Mouse (Mus musculus) midbrain, embryonic 13.5 days (tissue): ENCODE measurements around the gene Smim11. TPM values are rescaled to one million over a fixed set of nuclear protein-coding genes. Genes with fewer than 3 reads are reported as not detected.

ENCODE experiments used
- ATAC-seq: fragments of 200-750 bp; cut with Nextera tagmentation; 2 replicates; pipeline ENCODE4 v1.8.0; 2017; ENCODE audit warnings: mild to moderate bottlenecking, moderate TSS enrichment, moderate library complexity
- H3K27ac ChIP-seq: fragments of 300-500 bp; sonication (generic); 2 replicates; pipeline ENCODE4 v1.5.1; 2015; ENCODE audit warnings: inconsistent platforms, mild to moderate bottlenecking, moderate library complexity
- H3K27me3 ChIP-seq: fragments of 300-500 bp; sonication (generic); 2 replicates; pipeline ENCODE4 v1.6.1; 2015; ENCODE audit warnings: mild to moderate bottlenecking, inconsistent platforms
- H3K36me3 ChIP-seq: fragments of 300-500 bp; sonication (generic); 2 replicates; pipeline ENCODE4 v1.6.1; 2015; ENCODE audit warnings: mild to moderate bottlenecking, inconsistent platforms
- H3K4me1 ChIP-seq: fragments of 300-500 bp; sonication (generic); replicated peaks from 2 replicates; pipeline ENCODE4 v1.6.1; 2015; ENCODE audit warnings: inconsistent platforms
- H3K4me2 ChIP-seq: fragments of 300-500 bp; sonication (generic); replicated peaks from 2 replicates; pipeline ENCODE4 v1.6.1; 2015; ENCODE audit warnings: moderate library complexity, mild to moderate bottlenecking, inconsistent platforms
- H3K4me3 ChIP-seq: fragments of 300-500 bp; sonication (generic); replicated peaks from 2 replicates; pipeline ENCODE4 v1.5.1; 2015; ENCODE audit warnings: mild to moderate bottlenecking, inconsistent platforms
- H3K9ac ChIP-seq: fragments of 300-500 bp; sonication (generic); replicated peaks from 2 replicates; pipeline ENCODE4 v1.6.1; 2015; ENCODE audit warnings: mild to moderate bottlenecking, inconsistent platforms
- H3K9me3 ChIP-seq: fragments of 300-500 bp; sonication (generic); 2 replicates; pipeline ENCODE4 v1.6.1; 2016; ENCODE audit warnings: mild to moderate bottlenecking, inconsistent platforms
- WGBS: fragments of 180-500 bp; shearing (Covaris S2); methylation state at CpG from one replicate; pipeline ENCODE4 v1.1.7; 2015; 5-methylcytosine and 5-hydroxymethylcytosine counted together
- polyA plus RNA-seq: library from polyadenylated mRNA; unstranded; fragments of >200 nt; fragmentation: Nextera tagmentation; extraction: Ambion mirVana; gene quantifications from 2 replicates; pipeline ENCODE4 v1.2.1, GENCODE M21; 2015

Gene Smim11
- polyA plus RNA-seq, 1 experiment from 2014 or later = 109 TPM

- peaks cover 7% of the 10 kb centered on the region; the same call in 1 of the 2 replicates for H3K27me3 ChIP-seq
- ATAC-seq = no peak
- H3K4me1 ChIP-seq = peaks cover 17% of the 10 kb centered on the region
- no peak overlapping the region for H3K9ac ChIP-seq
- no peak overlapping the region for H3K4me2 ChIP-seq
- 88% methylated on average over 5 of the region's 5 CpGs for WGBS
- H3K27ac ChIP-seq = no peak overlapping the region
- H3K36me3 ChIP-seq = no peaks in the 10 kb centered on the region
- no peak overlapping the region for H3K4me3 ChIP-seq
- no peaks in the 10 kb centered on the region for H3K9me3 ChIP-seq
Measured at GRCm38 (mm10) chr16:92355366-92355765, 54.3 kb downstream of the Smim11 start.

- 79% methylated on average over 11 of the region's 11 CpGs for WGBS
- no peak overlapping the region for H3K4me2 ChIP-seq
- peaks cover 7% of the 10 kb centered on the region; the same call in 1 of the 2 replicates for H3K27me3 ChIP-seq
- H3K4me3 ChIP-seq = no peak overlapping the region
- H3K27ac ChIP-seq = no peak overlapping the region
- ATAC-seq = no peak
- no peaks in the 10 kb centered on the region for H3K9me3 ChIP-seq
- H3K36me3 ChIP-seq = no peaks in the 10 kb centered on the region
- H3K9ac ChIP-seq = no peak overlapping the region
- peaks cover 17% of the 10 kb centered on the region for H3K4me1 ChIP-seq
Measured at GRCm38 (mm10) chr16:92355982-92356381, 54.9 kb downstream of the Smim11 start.

DNA sequence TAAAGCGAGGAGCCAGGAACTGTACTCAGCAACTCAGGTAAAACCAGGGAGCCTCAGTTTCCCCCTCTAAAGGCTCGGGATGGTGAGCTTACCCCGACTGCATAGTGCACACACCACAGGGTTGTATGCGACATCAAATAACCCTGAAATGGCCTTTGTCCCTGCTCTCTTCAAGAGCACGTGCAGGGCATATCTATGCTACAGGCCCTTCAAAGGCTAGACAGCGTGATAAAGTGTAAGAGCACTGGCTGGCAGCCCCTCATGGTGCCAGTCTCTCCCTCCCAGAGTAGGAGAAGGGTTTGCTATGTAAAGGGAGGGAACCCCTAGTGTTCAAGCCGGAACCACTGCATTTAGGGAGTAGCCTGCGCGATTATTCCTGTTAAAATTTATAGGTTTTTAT, 55.9 kb downstream of the Smim11 start:
- no peaks in the 10 kb centered on the region for H3K36me3 ChIP-seq
- H3K27ac ChIP-seq = no peak overlapping the region
- H3K27me3 ChIP-seq = peaks cover 7% of the 10 kb centered on the region; the same call in 1 of the 2 replicates
- WGBS = 65% methylated on average over 9 of the region's 9 CpGs
- 0 out of 2 replicates have a peak overlapping the region, but pooled peaks have one; percentile 21 for H3K9ac ChIP-seq
- no peak overlapping the region for H3K4me2 ChIP-seq
- peaks cover 17% of the 10 kb centered on the region for H3K4me1 ChIP-seq
- no peak for ATAC-seq
- no peaks in the 10 kb centered on the region for H3K9me3 ChIP-seq
- H3K4me3 ChIP-seq = no peak overlapping the region

- H3K4me3 ChIP-seq = no peak overlapping the region
- H3K4me2 ChIP-seq = no peak overlapping the region
- no peak overlapping the region for H3K27ac ChIP-seq
- H3K4me1 ChIP-seq = peaks cover 17% of the 10 kb centered on the region
- no peaks in the 10 kb centered on the region for H3K9me3 ChIP-seq
- no peaks in the 10 kb centered on the region for H3K36me3 ChIP-seq
- H3K27me3 ChIP-seq = peaks cover 7% of the 10 kb centered on the region; the same call in 1 of the 2 replicates
- no peak for ATAC-seq
- H3K9ac ChIP-seq = no peak overlapping the region
- WGBS = 28% methylated on average over 10 of the region's 10 CpGs
Measured at GRCm38 (mm10) chr16:92357566-92357965, 56.5 kb downstream of the Smim11 start.

DNA sequence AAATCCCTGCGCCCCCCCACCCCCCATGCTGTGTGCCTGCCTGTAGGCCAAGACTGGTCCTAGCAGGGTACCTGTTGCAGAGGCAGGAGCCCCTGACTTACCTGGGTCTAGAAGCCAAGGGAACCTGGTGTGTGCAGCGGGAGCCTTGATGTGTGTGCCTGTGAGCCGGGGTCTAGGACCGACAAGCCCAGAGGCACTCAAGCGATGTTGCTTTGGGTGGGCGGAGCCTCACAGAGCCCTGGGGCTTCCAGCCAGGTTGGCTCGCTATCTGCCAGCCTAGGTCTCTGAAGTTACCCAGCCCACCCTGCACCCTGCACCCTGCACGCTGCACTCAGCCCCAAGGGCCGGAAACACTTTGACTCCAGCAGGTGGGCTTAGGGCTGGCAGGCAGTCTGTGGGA, 57.6 kb downstream of the Smim11 start:
- H3K4me3 ChIP-seq = no peak overlapping the region
- 0 out of 2 replicates have a peak, but pooled peaks have one; percentile 17 for ATAC-seq
- no peaks in the 10 kb centered on the region for H3K36me3 ChIP-seq
- peaks cover 7% of the 10 kb centered on the region; the same call in 1 of the 2 replicates for H3K27me3 ChIP-seq
- peaks cover 17% of the 10 kb centered on the region for H3K4me1 ChIP-seq
- H3K27ac ChIP-seq = no peak overlapping the region
- no peak overlapping the region for H3K9ac ChIP-seq
- H3K4me2 ChIP-seq = no peak overlapping the region
- WGBS = 25% methylated on average over 9 of the region's 9 CpGs
- H3K9me3 ChIP-seq = no peaks in the 10 kb centered on the region

DNA sequence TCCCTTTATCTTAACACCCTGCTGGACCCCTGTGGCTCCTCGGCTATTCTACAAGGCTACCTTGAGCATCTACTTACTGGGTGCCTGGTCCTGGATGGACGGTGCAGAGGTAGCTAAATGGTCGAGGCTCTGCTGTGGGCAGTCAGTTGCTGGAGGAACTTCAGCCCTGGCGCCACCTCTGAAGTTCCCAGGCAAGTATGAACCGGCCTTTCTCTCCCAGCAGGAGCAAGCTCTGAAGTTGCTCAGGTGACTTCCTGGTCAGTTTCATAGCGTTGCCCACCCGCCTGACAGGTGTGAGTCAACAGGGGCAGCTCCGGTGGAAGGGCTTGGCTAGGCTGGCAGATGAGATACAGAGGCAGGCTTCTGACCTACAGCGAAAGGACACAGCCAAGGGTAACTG, 58.1 kb downstream of the Smim11 start, which contains the start of gene Kcne1:
TSS of gene Kcne1 (minus strand) at position 240 of the 400 bp plus-strand sequence.
- H3K27ac ChIP-seq = no peak within 1 kb of the TSS
- H3K27me3 ChIP-seq = peaks cover 7% of the 10 kb centered on the region; the same call in 1 of the 2 replicates
- H3K4me2 ChIP-seq = no peak within 1 kb of the TSS
- H3K9ac ChIP-seq = no peak within 1 kb of the TSS
- H3K4me3 ChIP-seq = no peak within 1 kb of the TSS
- H3K4me1 ChIP-seq = peaks cover 17% of the 10 kb centered on the region
- H3K9me3 ChIP-seq = no peaks in the 10 kb centered on the region
- no peaks in the 10 kb centered on the region for H3K36me3 ChIP-seq
- WGBS = 61% methylated on average over 9 of the region's 9 CpGs
- no peak for ATAC-seq

DNA sequence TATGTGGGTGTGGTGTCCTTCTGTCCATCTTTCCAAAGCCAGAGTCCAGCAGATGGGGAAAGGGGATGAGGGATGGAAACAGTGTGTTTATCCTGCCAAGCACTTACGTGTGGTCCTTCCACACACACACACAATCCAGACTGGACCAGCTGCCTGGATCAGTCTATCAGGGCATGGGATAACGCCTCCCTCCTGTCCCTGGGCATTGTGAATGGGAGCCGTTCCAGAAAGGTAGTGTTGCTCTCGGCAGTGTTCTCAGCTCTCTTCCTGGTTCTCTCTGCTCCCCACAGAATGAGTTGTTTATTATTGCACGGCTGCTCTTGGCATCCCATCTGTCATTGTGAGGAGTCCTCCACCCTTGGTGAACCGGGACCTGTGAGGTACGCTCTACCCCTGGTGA, 59.6 kb downstream of the Smim11 start:
- H3K36me3 ChIP-seq = no peaks in the 10 kb centered on the region
- no peak overlapping the region for H3K9ac ChIP-seq
- H3K4me3 ChIP-seq = no peak overlapping the region
- H3K9me3 ChIP-seq = no peaks in the 10 kb centered on the region
- peaks cover 17% of the 10 kb centered on the region for H3K4me1 ChIP-seq
- no peak overlapping the region for H3K4me2 ChIP-seq
- no peak overlapping the region for H3K27ac ChIP-seq
- WGBS = 86% methylated on average over 7 of the region's 7 CpGs
- peaks cover 7% of the 10 kb centered on the region; the same call in 1 of the 2 replicates for H3K27me3 ChIP-seq
- no peak for ATAC-seq

Other genes starting within 250 kb of the Smim11 start
- 149 and 153 TPM in 2 replicates for gene Mrps6, start 243.0 kb upstream of the Smim11 start, polyA plus RNA-seq
- gene Gm49711, start 243.0 kb upstream of the Smim11 start, polyA plus RNA-seq = 0.49 and 0.54 TPM in 2 replicates
- 16.3 and 16.8 TPM in 2 replicates for gene Slc5a3, start 243.0 kb upstream of the Smim11 start, polyA plus RNA-seq
- 2.2 and 5.3 TPM in 2 replicates for gene Kcne2, start 8.9 kb upstream of the Smim11 start, polyA plus RNA-seq
- gene Fam243, start 20.2 kb downstream of the Smim11 start, polyA plus RNA-seq = not detected in 2 replicates
- gene Kcne1, start 58.2 kb downstream of the Smim11 start, polyA plus RNA-seq = 0.12 TPM in 1 of 2 replicates, not detected in the other
- gene Rcan1, start 169.6 kb downstream of the Smim11 start, polyA plus RNA-seq = 46.8 and 47.4 TPM in 2 replicates
- 1.2 and 3.1 TPM in 2 replicates for gene Clic6, start 184.4 kb downstream of the Smim11 start, polyA plus RNA-seq